Mouse (Mus musculus): Measurements from ENCODE around the gene Wbp2. TPM values are rescaled to one million over a fixed set of nuclear protein-coding genes. Genes with fewer than 3 reads are reported as not detected.

Gene Wbp2
- polyA plus RNA-seq, 1 experiment = 267 TPM

GRCm38 (mm10) chr11:116104006-116104646, 17.3 kb upstream of the Wbp2 start:
- 27% methylated on average over 14 of the region's 14 CpGs for WGBS
- TF ChIP-seq POLR2A (IDR thresholded peaks at IDR 0.05; ENCODE audit: borderline replicate concordance, extremely low read depth, low read depth, low read length) (no peak), CTCF (IDR thresholded peaks at IDR 0.05; ENCODE audit: insufficient read depth, low read length) (no peak)
- Histone ChIP-seq H3K4me3 (replicated peaks; ENCODE audit: extremely low read depth, low read depth, low read length) (no peak overlapping the region), H3K4me1 (ENCODE audit: control insufficient read depth, insufficient read depth, low read length) (peaks cover 29% of the 10 kb centered on the region)
- no peak for DNase-seq

GRCm38 (mm10) chr11:116103572-116103971, 16.8 kb upstream of the Wbp2 start:
- WGBS = 29% methylated on average over 12 of the region's 12 CpGs
- Histone ChIP-seq H3K4me3 (replicated peaks; ENCODE audit: extremely low read depth, low read depth, low read length) (no peak overlapping the region), H3K4me1 (ENCODE audit: control insufficient read depth, insufficient read depth, low read length) (peaks cover 27% of the 10 kb centered on the region)
- no peak for DNase-seq
- no peak for TF ChIP-seq CTCF (IDR thresholded peaks at IDR 0.05; ENCODE audit: insufficient read depth, low read length)
- no peak for TF ChIP-seq POLR2A (IDR thresholded peaks at IDR 0.05; ENCODE audit: borderline replicate concordance, extremely low read depth, low read depth, low read length)

- TF ChIP-seq CTCF (IDR thresholded peaks at IDR 0.05; ENCODE audit: insufficient read depth, low read length) = no peak
- TF ChIP-seq POLR2A (IDR thresholded peaks at IDR 0.05; ENCODE audit: borderline replicate concordance, extremely low read depth, low read depth, low read length) = no peak
- peaks cover 24% of the 10 kb centered on the region for H3K4me1 ChIP-seq (ENCODE audit: control insufficient read depth, insufficient read depth, low read length)
- DNase-seq = no peak
- 36% methylated on average over 3 of the region's 4 CpGs for WGBS
- H3K4me3 ChIP-seq (replicated peaks; ENCODE audit: extremely low read depth, low read depth, low read length) = no peak overlapping the region
Measured at GRCm38 (mm10) chr11:116102472-116102871, 15.7 kb upstream of the Wbp2 start.

- Histone ChIP-seq H3K4me1 (ENCODE audit: control insufficient read depth, insufficient read depth, low read length) (peaks cover 24% of the 10 kb centered on the region), H3K4me3 (replicated peaks; ENCODE audit: extremely low read depth, low read depth, low read length) (no peak overlapping the region)
- 24% methylated on average over 11 of the region's 11 CpGs for WGBS
- no peak for DNase-seq
- TF ChIP-seq POLR2A (IDR thresholded peaks at IDR 0.05; ENCODE audit: borderline replicate concordance, extremely low read depth, low read depth, low read length) (0 out of 2 replicates have a peak, but pooled peaks have one; percentile 7), CTCF (IDR thresholded peaks at IDR 0.05; ENCODE audit: insufficient read depth, low read length) (no peak)
Measured at GRCm38 (mm10) chr11:116101931-116102381, 15.2 kb upstream of the Wbp2 start.

GRCm38 (mm10) chr11:116100839-116101238, 14.0 kb upstream of the Wbp2 start:
- Histone ChIP-seq H3K4me1 (ENCODE audit: control insufficient read depth, insufficient read depth, low read length) (peaks cover 24% of the 10 kb centered on the region), H3K4me3 (replicated peaks; ENCODE audit: extremely low read depth, low read depth, low read length) (no peak overlapping the region)
- no peak for DNase-seq
- TF ChIP-seq POLR2A (IDR thresholded peaks at IDR 0.05; ENCODE audit: borderline replicate concordance, extremely low read depth, low read depth, low read length) (no peak), CTCF (IDR thresholded peaks at IDR 0.05; ENCODE audit: insufficient read depth, low read length) (no peak)
- 79% methylated on average over 7 of the region's 7 CpGs for WGBS

- no peak for TF ChIP-seq POLR2A (IDR thresholded peaks at IDR 0.05; ENCODE audit: borderline replicate concordance, extremely low read depth, low read depth, low read length)
- TF ChIP-seq CTCF (IDR thresholded peaks at IDR 0.05; ENCODE audit: insufficient read depth, low read length) = no peak
- 43% methylated on average over 6 of the region's 6 CpGs for WGBS
- DNase-seq = no peak
- Histone ChIP-seq H3K4me3 (replicated peaks; ENCODE audit: extremely low read depth, low read depth, low read length) (no peak overlapping the region), H3K4me1 (ENCODE audit: control insufficient read depth, insufficient read depth, low read length) (peaks cover 24% of the 10 kb centered on the region)
Measured at GRCm38 (mm10) chr11:116100385-116100784, 13.6 kb upstream of the Wbp2 start.

GRCm38 (mm10) chr11:116099462-116099861, 12.7 kb upstream of the Wbp2 start:
- 85% methylated on average over 6 of the region's 6 CpGs for WGBS
- DNase-seq = no peak
- Histone ChIP-seq H3K4me1 (ENCODE audit: control insufficient read depth, insufficient read depth, low read length) (peaks cover 22% of the 10 kb centered on the region), H3K4me3 (replicated peaks; ENCODE audit: extremely low read depth, low read depth, low read length) (no peak overlapping the region)
- TF ChIP-seq POLR2A (IDR thresholded peaks at IDR 0.05; ENCODE audit: borderline replicate concordance, extremely low read depth, low read depth, low read length) (no peak), CTCF (IDR thresholded peaks at IDR 0.05; ENCODE audit: insufficient read depth, low read length) (no peak)

GRCm38 (mm10) chr11:116098711-116099460, 12.1 kb upstream of the Wbp2 start:
- no peak for DNase-seq
- peaks cover 21% of the 10 kb centered on the region for H3K4me1 ChIP-seq (ENCODE audit: control insufficient read depth, insufficient read depth, low read length)
- TF ChIP-seq CTCF (IDR thresholded peaks at IDR 0.05; ENCODE audit: insufficient read depth, low read length) (no peak), POLR2A (IDR thresholded peaks at IDR 0.05; ENCODE audit: borderline replicate concordance, extremely low read depth, low read depth, low read length) (no peak)
- no peak overlapping the region for H3K4me3 ChIP-seq (replicated peaks; ENCODE audit: extremely low read depth, low read depth, low read length)
- 53% methylated on average over 14 of the region's 14 CpGs for WGBS

- DNase-seq = peak; percentile 7
- Histone ChIP-seq H3K4me1 (ENCODE audit: control insufficient read depth, insufficient read depth, low read length) (peaks cover 21% of the 10 kb centered on the region), H3K4me3 (replicated peaks; ENCODE audit: extremely low read depth, low read depth, low read length) (no peak overlapping the region)
- TF ChIP-seq CTCF (IDR thresholded peaks at IDR 0.05; ENCODE audit: insufficient read depth, low read length) (peak; percentile 54), POLR2A (IDR thresholded peaks at IDR 0.05; ENCODE audit: borderline replicate concordance, extremely low read depth, low read depth, low read length) (no peak)
- 75% methylated on average over 5 of the region's 5 CpGs for WGBS
Measured at GRCm38 (mm10) chr11:116096213-116097108, 9.7 kb upstream of the Wbp2 start.
